Mouse (Mus musculus): Measurements from ENCODE around the gene Ndufs5. TPM values are rescaled to one million over a fixed set of nuclear protein-coding genes. Genes with fewer than 3 reads are reported as not detected.

Ndufs5 gene
- polyA plus RNA-seq, 1 experiment from 2014 or later: 263 TPM

GRCm38 (mm10) chr4:123664021-123664950 is 53.7 kb downstream of the Ndufs5 start:
- Histone ChIP-seq H3K4me3 (ENCODE audit: low read depth, low read length) (peak overlapping the region; percentile 98), H3K27me3 (replicated peaks; ENCODE audit: insufficient read depth, low read length) (no peaks in the 10 kb centered on the region), H3K27ac (ENCODE audit: low read length) (peak overlapping the region; percentile 98), H3K36me3 (ENCODE audit: insufficient read depth, low read length) (no peaks in the 10 kb centered on the region), H3K4me2 (replicated peaks; ENCODE audit: low read depth, low read length) (peak overlapping the region; percentile 78), H3K9ac (replicated peaks; ENCODE audit: low read depth) (peak overlapping the region; percentile 97), H3K9me3 (ENCODE audit: low read length) (no peaks in the 10 kb centered on the region), H3K4me1 (ENCODE audit: insufficient read depth, low read depth, low read length) (peaks cover 25% of the 10 kb centered on the region; the same call in 1 of the 2 replicates)
- under 1% methylated on average over 85 of the region's 125 CpGs for WGBS
- TF ChIP-seq EP300 (IDR thresholded peaks at IDR 0.05) (no peak), CTCF (IDR thresholded peaks at IDR 0.05) (no peak)
- DNase-seq (ENCODE audit: low spot score) (peak; percentile 82), ATAC-seq (peak; percentile 85)

GRCm38 (mm10) chr4:123663688-123663965 is 54.4 kb downstream of the Ndufs5 start:
- Histone ChIP-seq H3K9me3 (ENCODE audit: low read length) (no peaks in the 10 kb centered on the region), H3K4me1 (ENCODE audit: insufficient read depth, low read depth, low read length) (peaks cover 25% of the 10 kb centered on the region; the same call in 1 of the 2 replicates)
- ATAC-seq: no peak

GRCm38 (mm10) chr4:123662914-123663687 is 54.9 kb downstream of the Ndufs5 start:
- peak; percentile 21 for DNase-seq (ENCODE audit: low spot score)

More at GRCm38 (mm10) chr4:123663688-123663965, 54.4 kb downstream of the Ndufs5 start:
- H3K9ac ChIP-seq (replicated peaks; ENCODE audit: low read depth): peak overlapping the region; percentile 97
- peak overlapping the region; percentile 98 for H3K4me3 ChIP-seq (ENCODE audit: low read depth, low read length)
- 2% methylated on average over 12 of the region's 12 CpGs for WGBS
- no peak for TF ChIP-seq EP300 (IDR thresholded peaks at IDR 0.05)
- TF ChIP-seq CTCF (IDR thresholded peaks at IDR 0.05): no peak
- peak; percentile 61 for DNase-seq (ENCODE audit: low spot score)
- no peaks in the 10 kb centered on the region for H3K27me3 ChIP-seq (replicated peaks; ENCODE audit: insufficient read depth, low read length)
- H3K27ac ChIP-seq (ENCODE audit: low read length): peak overlapping the region; percentile 98
- no peaks in the 10 kb centered on the region for H3K36me3 ChIP-seq (ENCODE audit: insufficient read depth, low read length)
- H3K4me2 ChIP-seq (replicated peaks; ENCODE audit: low read depth, low read length): peak overlapping the region; percentile 78

More at GRCm38 (mm10) chr4:123662914-123663687, 54.9 kb downstream of the Ndufs5 start:
- no peak for ATAC-seq
- H3K4me3 ChIP-seq (ENCODE audit: low read depth, low read length): peak overlapping the region; percentile 98
- peak overlapping the region; percentile 78 for H3K4me2 ChIP-seq (replicated peaks; ENCODE audit: low read depth, low read length)
- peak overlapping the region; percentile 97 for H3K9ac ChIP-seq (replicated peaks; ENCODE audit: low read depth)
- WGBS: 5% methylated on average over 15 of the region's 15 CpGs
- no peaks in the 10 kb centered on the region for H3K36me3 ChIP-seq (ENCODE audit: insufficient read depth, low read length)
- peaks cover 25% of the 10 kb centered on the region; the same call in 1 of the 2 replicates for H3K4me1 ChIP-seq (ENCODE audit: insufficient read depth, low read depth, low read length)
- H3K9me3 ChIP-seq (ENCODE audit: low read length): no peaks in the 10 kb centered on the region
- H3K27me3 ChIP-seq (replicated peaks; ENCODE audit: insufficient read depth, low read length): no peaks in the 10 kb centered on the region
- H3K27ac ChIP-seq (ENCODE audit: low read length): peak overlapping the region; percentile 98
- TF ChIP-seq CTCF (IDR thresholded peaks at IDR 0.05): no peak
- TF ChIP-seq EP300 (IDR thresholded peaks at IDR 0.05): no peak

Other genes starting within 250 kb of the Ndufs5 start
- gene Macf1, start 33.8 kb downstream of the Ndufs5 start, polyA plus RNA-seq (2015; fragmentation: Nextera tagmentation; extraction: Ambion mirVana): 181 and 221 TPM in 2 replicates
- 37.9 and 40.5 TPM in 2 replicates for gene Akirin1, start 32.1 kb upstream of the Ndufs5 start, polyA plus RNA-seq (2015; fragmentation: Nextera tagmentation; extraction: Ambion mirVana)
- gene Rhbdl2, start 69.7 kb upstream of the Ndufs5 start, polyA plus RNA-seq (2015; fragmentation: Nextera tagmentation; extraction: Ambion mirVana): 0.25 and 0.35 TPM in 2 replicates
- gene 4933427I04Rik, start 141.5 kb upstream of the Ndufs5 start, polyA plus RNA-seq (2015; fragmentation: Nextera tagmentation; extraction: Ambion mirVana): 0.10 TPM in 1 of 2 replicates, not detected in the other
- 73.0 and 81.0 TPM in 2 replicates for gene Mycbp, start 186.6 kb upstream of the Ndufs5 start, polyA plus RNA-seq (2015; fragmentation: Nextera tagmentation; extraction: Ambion mirVana)
- gene Rragc, start 199.2 kb upstream of the Ndufs5 start, polyA plus RNA-seq (2015; fragmentation: Nextera tagmentation; extraction: Ambion mirVana): 47.4 and 50.4 TPM in 2 replicates
- not detected in 2 replicates for gene 4930535I16Rik, start 199.8 kb upstream of the Ndufs5 start, polyA plus RNA-seq (2015; fragmentation: Nextera tagmentation; extraction: Ambion mirVana)